Mouse (Mus musculus) brain, embryonic 18.5 days (tissue): ENCODE results near the gene Fcgr3.
"Not testable (repeated sequence)": the region's sequence is repeated elsewhere in the genome, so short reads cannot be mapped to it uniquely, and the experiment has no call there.

Experiments used
- DNase-seq: peaks from one replicate; pipeline ENCODE4 v3.0.0-alpha.2; 2012; ENCODE audit warnings: low read depth, low spot score

Gene Fcgr3

DNA sequence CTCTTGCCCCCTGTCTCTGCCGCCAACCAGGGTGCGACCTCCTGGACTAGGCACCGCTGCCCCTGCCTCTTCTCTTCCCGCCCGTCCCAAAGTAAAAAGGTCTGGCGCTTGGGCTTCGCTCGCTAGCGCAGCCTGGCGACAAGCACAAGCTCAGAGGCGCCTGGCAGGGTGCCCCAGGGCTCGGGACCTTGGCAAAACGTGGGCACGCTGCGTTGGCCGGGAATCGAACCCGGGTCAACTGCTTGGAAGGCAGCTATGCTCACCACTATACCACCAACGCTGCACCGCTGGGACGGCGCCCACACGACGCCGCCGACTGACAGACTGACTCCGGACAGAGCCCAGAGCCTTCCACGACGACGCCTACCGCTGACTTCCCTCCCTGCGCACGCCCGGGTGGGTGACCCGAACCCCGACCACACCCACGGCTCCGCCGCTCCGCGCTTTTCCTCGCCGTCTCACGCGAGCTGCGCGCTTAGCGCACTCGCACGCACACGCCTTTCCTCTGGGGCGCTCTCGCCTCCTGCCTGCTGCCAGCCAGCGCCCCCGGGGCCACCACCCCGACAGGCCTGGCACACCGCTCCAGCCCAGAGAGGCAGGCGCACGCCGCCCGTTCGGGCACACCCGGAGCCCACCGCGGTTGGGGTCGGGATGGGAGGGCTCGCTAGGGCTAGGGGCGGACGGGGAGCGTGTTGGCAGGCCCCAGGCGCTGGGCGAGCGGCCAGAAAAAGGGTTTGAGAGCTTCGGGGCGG is at the start of gene Fcgr3:
Gene Fcgr3 (minus strand): TSS at position 445 of the 752 bp plus-strand sequence.
- DNase-seq: not testable (repeated sequence)

DNA sequence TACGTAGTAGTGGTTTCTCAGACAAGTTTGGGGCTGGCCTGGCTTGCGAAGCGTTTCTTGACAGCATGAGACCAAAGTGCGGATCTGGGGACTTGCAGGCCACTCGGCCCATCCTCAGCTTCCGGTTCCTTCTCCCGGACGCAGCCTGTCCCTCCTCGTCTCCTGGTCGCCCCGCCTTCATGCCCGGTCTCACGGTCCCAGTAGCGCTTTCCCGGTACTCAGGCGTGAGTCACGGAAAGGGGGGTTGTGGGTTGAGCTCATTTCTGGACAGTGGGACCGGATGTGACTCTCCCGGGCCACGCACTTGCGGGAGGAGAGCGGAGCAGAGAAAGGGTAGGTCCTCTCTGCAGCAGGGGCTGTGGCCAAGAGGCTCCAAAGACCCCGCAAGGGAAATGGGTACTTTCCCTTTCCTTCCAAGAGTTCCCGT is 49.2 kb upstream of the Fcgr3 start, which contains the start of gene Cfap126:
Gene Cfap126 (plus strand): TSS at position 46 of the 427 bp plus-strand sequence.
- DNase-seq: no peak

- no peak for DNase-seq
Observed at GRCm38 (mm10) chr1:171112986-171113385, 48.3 kb upstream of the Fcgr3 start.

DNA sequence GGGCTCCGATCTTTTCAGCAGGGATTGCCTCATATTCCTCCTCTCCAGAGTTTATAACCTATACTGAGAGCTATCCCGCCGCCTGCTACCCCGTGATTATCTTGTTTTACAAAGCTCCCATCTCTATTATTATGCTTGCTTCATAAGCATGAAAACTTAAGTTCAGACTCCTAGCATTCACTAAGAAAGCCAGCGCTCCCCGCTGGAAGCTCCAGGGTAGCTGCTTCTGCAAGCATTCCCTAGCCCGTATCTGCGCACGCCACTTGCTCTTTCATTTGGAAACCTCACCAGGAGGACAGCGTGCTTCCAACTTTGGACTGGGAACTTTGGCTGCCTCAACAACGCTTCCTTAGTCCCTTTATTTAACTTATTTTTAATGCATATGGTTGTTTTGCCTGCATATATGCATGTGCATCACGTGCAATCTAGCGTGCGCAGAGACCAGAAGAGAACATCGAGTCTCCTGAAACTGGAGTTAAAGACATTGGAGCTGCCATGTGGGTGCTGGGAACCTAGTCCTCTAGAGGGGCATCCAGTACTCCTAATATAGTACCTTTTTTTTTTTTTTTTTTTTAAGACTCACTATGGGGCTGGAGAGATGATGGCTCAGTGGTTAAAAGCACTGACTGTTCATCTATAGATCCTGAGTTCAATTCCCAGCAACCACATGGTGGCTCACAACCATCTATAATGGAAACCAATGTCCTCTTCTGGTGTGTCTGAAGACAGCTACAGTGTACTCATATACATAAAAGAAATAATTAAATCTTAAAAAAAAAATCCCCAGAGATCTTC is 47.2 kb upstream of the Fcgr3 start:
- DNase-seq: no peak

- DNase-seq: peak; percentile 88
Observed at GRCm38 (mm10) chr1:171111020-171111780, 46.5 kb upstream of the Fcgr3 start.

DNA sequence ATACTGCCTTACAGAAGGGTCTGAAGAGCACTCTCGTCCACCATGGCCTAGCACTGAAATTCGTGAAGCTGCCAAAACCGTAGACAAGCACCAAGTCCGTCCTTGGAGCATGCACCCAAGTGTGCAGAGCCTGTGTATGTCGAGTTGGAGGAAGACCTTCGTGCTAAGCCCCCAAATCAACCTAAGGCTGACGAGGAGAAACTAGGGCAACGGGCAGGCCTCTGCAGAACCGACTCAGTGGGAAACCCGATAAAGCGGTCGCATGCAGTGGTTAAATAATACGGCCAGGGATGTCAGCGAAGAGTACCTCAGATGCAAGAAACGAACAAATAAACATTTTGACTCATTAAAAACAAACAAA is 45.9 kb upstream of the Fcgr3 start:
- DNase-seq: no peak

- no peak for DNase-seq
Observed at GRCm38 (mm10) chr1:171109620-171110019, 44.9 kb upstream of the Fcgr3 start.

- no peak for DNase-seq
Observed at GRCm38 (mm10) chr1:171105226-171105625, 40.5 kb upstream of the Fcgr3 start.

GRCm38 (mm10) chr1:171103179-171103840 is 38.6 kb upstream of the Fcgr3 start:
- no peak for DNase-seq

- peak; percentile 76 for DNase-seq
Observed at GRCm38 (mm10) chr1:171102547-171103177, 37.9 kb upstream of the Fcgr3 start.

- DNase-seq: peak; percentile 62
Observed at GRCm38 (mm10) chr1:171101733-171102546, 37.2 kb upstream of the Fcgr3 start.

DNA sequence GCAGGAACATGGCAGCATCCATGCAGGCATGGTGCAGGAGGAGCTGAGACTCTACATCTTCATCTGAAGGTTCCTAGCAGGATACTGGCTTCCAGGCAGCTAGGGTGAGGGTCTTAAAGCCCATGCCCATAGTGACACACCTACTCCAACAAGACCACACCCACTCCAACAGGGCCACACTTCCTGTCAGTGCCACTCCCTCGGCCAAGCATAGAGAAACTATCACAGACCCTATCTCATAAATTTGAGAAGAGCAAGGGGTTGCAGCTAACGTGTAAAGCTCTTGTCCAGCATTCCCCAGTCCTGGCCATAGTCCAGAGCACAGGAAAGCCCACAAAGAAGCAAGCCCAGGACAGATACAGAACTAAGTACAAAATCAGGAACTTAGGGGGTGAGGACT is 36.3 kb upstream of the Fcgr3 start:
- DNase-seq: no peak

- DNase-seq: no peak
Observed at GRCm38 (mm10) chr1:171097612-171098011, 32.9 kb upstream of the Fcgr3 start.

DNA sequence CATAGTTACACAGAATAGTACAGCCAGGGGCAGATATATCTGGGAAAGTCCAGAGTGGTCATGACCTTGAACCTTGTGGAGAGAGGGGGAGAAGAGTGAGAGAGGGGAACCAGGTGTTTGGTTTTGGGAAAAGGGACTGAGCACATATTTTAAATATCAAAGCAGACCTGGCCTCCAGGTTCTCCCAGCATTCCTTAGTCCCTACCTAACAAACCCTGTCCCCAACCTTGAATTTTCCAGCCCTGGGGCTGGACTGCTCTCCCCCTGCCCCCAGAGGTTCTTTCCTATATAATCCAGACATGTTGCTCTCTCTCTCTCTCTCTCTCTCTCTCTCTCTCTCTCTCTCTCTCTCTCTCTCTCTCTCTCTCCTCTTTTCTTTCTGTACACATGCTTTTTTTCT is 32.4 kb upstream of the Fcgr3 start:
- DNase-seq: no peak

DNA sequence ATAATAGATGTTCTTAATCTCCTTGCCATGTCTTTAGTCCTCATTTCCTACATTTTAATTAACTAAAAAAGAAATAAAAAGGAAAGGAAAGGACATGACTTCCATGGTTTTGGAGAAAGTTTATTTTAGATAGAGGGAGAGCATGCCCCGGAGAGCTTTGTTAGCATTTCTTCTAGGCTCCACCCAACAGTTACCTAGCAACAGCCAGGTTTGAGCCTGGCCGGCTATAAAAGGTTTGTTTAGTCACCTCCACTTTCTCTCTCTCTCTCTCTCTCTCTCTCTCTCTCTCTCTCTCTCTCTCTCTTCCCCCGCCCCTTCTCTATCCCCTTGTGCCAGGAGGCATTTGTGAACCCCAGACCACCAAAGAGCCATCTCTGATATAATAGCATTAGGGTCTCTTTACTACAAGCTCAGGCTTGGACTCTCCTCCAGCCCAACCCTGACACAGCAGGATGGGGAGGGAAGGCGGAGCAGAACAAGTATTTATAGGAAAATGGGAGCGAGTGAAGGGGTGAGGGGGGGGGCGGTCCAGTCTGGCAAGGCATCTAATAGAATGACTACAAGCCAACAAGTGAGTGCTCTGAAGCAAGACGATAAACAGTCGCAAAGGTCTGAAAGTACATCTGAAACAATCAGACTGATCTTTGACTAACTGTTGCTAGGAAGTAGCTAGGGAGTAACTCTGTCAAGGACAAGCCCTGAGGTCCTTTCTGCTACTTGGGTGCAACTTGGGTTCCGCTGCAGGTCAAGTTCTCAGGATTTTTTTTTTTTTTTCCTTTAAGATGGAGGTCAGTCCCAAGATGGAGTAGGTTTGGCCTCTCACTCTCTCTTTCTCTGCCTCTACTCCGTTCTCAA is 31.6 kb upstream of the Fcgr3 start:
- no peak for DNase-seq

DNA sequence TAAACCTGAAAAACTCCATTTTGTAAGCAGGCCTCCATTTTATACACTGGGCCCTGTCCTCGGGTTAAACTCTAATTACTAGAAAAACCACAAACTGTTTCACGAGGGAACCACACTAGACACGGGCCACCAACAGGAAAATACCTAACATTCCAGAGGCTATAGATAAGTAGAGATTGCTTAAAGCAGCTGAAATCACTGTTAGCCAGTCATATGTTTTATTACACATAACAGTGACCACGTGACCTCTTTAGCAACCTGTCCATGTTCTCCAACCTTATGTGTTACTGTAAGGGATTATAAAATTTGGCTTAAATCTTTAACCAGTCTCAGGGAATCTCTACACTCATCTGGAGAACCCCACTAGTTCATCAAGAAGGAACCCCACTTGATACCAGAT is 29.7 kb upstream of the Fcgr3 start:
- DNase-seq: no peak

DNA sequence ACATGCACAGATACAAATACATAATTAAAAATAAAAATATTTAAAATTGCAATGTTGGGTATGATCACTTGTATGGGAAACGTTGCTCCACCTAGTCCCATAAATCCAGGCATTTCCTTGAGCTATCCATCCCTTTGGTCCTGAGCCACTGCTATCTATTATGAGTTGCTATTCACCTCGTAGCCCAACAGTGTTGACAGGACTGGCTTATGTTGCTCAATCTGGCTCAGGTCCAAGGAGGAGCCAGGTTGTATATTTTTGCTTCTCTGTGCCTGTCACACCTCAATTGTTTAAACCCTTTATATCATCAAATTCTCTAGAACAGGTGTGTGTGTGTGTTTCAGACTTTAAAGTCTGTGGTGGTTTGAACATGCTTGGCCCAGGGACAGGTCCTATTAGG is 26.0 kb upstream of the Fcgr3 start:
- no peak for DNase-seq

DNA sequence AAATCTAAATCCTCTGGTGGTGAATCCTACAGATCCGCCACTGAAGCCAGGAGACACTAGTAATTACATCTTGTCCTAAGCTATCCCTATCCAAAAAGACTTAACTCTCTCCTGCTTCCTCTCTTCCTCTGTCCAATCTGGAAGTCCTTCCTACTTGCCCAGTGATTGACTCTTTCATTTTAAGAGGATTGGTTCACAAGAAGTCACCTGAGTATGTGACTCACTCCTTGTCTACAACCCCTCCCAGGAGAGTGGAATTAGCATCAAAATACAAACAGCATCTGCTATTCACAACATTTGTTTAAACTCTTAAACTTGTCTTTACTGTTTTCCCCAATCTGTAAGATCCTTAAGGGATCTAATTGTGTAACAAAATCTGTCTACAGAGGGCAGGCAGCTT is 25.2 kb upstream of the Fcgr3 start:
- DNase-seq: no peak

DNA sequence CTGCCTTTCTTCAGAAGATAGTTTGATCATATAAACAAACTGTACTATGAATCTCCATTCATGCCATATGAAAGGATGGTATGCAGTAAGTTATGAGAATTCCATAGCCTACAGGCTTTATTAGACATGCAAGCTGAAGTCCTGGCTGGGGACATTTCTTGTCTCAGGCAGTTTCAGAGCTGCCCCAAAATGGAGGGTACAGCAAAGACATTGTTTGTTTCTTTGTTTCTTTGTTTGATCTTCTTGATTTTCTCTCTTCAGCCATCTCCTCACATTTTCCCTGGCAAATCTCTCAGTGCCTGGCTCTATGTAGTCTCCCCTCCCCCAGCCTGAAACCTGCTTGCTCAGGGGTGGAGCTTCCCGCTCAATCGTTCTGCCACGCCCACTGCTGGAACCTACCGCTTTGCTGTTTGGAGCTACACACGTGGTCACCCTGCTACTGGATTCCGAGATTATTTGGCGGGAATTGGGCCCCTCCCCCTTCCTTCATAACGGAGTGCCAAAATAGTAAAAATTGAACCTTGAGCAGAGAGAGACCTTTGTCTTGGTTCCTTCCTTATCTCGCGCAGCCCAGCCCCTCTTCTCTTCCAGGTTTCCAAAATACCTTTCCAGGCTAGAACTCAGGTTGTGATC is 23.6 kb upstream of the Fcgr3 start:
- DNase-seq: not testable (repeated sequence)
